Mouse (Mus musculus): ENCODE data around the gene Rps6ka1.

Rps6ka1 gene

DNA sequence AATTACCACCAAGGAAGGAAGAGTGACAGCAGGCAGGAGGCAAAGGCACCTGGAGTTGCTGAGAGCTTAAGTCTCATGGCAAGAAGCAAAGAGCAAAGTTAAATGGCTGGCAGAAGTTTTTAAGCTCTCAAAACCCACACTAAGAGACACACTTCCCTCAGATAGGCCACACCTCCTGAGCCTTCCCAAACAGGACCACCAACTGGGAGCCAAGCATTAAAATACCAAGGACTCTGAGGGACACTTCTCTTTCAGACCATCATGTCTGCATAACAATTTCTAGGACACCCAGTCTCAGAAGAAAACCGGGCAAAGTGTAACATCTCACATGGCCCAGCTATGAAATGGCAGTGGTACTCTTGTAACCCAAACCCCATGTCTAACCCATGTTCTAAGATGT is 9.4 kb upstream of the Rps6ka1 start:
- DNase-seq = no peak

DNA sequence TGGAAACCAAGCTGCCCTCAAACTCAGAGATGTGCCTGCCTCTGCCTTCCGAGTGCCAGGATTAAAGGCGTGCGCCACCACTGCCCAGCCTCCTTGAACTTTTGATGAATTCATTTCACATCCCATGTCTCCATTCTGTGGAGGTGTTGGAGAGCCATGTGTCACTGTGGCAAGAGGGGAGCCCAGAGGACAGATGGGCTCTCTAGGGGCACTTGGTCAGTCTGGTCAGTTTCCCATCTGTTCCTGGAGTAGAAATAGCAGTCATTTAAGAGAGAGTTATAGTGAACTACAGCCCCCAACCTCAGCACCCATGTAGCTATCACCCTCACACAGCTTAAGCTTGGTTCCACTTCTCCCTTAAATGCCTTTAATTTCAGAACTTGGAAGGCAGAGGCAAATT is 8.4 kb upstream of the Rps6ka1 start:
- no peak for DNase-seq

DNA sequence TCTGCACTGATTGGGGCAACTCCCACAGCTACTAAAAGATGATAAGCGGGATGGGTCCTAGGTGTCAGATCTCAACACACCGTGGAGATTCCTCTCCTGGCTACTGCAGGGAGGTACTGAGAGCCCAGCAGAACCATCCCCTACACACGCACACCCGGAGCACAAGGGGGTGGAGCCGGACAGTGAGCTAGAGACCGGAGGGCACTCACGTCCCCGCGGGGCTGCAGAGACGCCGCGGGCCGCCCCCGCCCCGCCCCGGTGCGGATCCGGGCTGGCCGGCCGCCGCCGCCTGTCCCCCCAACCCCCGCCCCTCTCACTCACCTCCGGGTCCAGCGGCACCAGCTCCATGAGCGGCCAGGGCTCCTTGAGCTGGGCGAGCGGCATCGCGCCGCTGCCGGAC is 348 bp downstream of the Rps6ka1 start:
- peak; percentile 67 for DNase-seq

DNA sequence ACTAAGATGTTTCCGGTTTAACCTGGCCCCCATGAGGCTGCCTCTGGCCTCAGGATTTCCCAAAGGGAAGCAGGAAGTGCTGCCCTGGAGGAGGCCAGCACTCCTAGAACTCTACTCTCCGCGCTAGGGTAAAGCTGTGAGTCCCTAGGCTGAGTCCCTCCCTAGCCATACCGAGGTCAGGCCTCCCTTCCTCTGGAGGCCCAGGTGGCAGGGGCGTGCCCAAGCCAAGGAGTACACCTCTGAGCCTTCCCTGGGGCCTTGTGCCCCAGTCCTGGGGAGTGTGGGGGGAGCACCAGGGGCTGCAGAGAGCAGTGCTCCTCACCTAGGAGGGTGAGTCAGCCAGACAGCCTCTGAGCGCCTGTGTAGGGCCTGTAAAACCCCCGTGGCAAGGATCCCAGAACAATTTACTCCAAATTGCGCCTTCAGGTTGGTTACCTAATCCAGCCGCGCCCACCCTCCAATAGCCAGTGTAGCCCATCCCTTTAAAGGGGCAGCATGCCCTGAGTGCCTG is 1.6 kb downstream of the Rps6ka1 start:
- DNase-seq = peak; percentile 62

DNA sequence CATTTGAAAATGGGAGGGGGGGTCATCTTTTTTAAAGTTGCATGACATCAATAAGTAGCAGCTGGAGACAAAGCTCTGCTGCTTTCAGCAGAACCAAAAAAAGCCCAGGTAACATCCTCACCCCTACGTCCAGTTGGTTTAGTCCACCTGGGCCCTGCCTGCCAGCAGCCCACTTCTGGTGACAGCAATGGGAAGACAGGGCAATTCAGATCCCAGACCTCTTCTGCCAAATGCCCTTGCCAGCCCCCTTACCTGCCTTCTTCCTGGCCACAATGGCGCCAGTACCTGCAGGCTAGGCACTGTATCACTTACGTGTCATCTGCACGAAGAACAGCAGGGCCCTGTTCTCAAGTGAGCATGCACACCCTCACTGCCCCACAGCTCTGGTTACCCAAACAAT is 2.3 kb downstream of the Rps6ka1 start:
- peak; percentile 76 for DNase-seq

DNA sequence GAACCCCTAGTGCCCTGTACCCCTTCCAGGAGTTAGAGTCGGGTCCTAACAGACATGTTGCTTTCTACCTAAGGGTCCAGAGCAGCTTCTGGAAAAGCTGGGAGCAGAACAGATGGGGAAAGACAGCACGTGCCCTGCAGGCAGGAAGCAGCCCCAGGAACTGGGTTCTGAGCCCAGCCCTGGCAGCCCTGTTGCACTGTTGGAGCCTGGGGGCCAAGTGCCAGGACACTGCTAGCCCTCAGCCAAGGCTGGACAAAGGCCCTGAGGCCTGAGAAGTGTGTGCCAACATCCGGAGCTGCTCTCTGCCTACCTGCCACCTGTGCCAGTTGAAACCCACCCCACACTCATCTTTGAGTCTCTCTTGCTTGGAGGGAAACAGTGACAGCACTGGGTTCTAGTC is 2.7 kb downstream of the Rps6ka1 start:
- DNase-seq = peak; percentile 97

DNA sequence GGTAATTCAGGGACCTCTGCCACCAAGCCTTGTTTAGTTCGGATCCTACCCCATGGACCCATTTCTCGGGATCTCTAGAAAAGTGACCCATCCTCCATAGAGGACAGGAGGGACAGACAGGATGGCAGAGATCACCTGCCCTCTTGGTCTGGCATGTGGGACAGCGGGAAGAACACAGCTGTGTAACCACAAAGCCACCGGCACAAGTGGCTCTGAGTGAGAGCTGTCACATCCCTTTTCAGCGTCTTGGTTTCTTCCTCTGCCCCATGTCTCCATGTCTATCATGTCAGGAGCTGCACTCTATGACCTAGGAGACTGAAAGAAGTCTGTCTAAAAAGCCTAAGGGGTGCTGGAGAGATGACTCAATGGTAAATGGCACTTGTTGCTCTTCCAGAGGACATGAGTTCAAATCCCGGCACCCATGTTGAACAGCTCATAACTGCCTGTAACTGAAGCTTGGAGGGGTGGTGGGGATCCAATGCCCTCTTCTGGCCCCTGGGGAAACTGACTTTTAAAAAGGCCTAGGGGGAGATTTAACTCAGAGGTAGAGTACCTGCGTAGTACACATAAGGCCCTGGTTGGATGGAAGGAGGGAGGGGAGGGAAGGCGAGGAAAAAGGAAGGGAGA is 3.4 kb downstream of the Rps6ka1 start:
- DNase-seq = peak; percentile 53

DNA sequence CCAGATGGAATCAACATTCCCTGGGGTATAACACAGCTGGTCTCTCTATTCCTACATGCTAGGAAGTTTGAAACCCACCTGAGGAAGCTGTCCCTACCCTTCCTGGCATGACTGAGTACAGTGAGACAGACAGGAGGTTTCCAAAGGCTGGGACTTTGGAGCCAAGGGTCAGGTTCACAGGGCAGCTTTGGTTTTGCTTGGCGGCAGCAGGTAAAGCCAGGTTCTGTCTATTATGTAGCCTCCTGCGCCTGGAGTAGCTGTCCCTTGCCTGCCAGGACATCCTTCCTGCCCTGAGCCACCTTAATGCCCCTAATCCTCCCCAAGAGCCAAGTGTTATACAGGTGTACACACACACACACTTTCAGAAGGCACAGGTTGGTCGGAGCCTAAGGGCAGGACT is 5.7 kb downstream of the Rps6ka1 start:
- no peak for DNase-seq

DNA sequence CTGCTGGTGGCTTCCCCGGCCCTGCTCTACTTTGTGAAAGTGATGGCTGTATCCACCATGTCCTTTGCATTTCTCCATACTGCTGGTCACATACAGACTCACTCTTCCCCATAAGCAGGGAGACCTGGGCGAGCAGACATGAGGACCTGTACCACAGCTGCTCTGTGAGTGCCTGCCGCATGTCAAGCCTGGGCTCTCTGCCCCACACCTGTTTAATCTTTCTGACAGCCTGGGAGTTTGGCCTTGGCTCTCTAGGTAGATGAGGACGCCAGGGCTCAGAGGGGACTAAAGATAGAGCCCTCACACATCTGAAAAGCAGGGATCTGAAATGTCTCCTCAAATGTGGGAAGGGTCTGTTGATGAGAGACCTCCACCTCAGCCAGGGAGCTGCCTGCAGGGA is 6.2 kb downstream of the Rps6ka1 start:
- DNase-seq = no peak

DNA sequence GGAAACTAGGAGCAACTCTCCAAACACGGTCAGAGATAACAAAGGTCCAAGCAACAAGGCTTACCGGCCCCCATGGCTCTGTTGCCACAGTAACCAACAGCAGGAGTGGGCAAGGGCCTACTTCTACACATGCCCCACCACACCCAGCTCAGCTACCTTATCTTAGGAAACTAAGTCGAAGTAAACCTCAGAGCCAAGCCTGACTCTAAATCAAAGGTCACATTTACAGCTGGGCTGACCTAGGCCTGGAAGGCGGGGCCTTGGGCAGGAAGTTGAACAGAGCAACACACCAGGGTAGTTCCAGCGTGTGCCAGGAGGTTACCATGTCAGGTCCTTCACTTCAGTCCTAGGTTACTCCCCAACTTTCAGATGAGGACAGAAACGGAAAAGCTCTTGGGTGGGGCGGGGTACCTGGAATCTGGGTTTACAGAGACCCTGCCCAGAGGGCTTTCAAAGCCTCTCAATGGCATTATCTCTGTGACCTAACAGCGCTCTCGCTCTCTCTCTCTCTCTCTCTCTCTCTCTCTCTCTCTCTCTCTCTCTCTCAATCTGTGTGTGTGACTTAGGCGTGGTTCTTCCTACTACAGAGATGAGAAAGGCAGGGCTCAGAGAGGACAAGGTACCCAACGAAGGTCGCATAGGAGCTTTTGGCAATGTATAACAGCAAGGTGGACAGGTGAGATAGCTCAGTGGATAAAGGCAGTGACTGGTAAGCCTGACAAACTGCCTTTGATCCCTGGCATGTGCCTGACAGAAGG is 8.3 kb downstream of the Rps6ka1 start:
- no peak for DNase-seq

DNA sequence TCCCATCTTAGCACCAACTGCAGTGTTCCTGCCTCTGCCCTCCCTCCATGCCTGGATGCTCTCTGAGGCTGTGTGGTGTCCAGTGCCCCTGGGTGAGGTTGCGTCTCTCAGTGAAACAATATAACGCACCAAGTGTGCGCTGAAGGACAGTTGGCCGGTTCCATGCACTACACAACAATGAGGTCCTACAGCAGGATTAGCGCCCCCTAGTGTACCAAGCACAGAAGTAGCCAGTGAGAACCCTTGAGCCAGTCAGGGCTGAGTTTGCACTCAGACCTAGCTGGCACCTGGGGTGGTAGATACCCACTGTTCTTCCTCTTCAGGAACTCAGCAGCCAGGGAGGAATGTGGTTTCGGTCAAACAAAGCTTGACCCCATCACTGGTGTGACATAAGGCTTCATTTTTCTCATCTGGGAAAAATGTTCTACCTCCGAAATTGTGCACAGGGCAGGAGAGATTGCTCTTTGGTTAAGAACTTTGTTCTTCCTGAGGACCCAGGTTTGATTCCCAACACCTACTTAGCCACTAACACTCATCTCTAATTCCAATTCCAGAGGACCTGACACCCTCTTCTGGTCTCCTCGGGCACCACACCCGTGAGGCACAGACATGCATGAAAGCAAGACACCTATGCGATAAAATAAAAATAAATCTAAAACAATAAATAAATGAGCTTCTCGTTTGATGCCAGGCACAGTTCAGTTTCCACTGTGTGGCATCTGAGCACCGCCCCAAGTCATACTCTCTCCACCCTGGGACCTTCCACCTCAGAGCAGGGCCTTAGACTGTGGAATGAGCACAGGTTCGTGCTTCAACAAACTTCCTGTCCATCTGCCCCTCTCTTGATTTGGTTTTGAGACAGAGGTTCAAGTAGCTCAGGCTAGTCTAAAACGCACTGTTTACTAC is 9.5 kb downstream of the Rps6ka1 start:
- DNase-seq = no peak

DNA sequence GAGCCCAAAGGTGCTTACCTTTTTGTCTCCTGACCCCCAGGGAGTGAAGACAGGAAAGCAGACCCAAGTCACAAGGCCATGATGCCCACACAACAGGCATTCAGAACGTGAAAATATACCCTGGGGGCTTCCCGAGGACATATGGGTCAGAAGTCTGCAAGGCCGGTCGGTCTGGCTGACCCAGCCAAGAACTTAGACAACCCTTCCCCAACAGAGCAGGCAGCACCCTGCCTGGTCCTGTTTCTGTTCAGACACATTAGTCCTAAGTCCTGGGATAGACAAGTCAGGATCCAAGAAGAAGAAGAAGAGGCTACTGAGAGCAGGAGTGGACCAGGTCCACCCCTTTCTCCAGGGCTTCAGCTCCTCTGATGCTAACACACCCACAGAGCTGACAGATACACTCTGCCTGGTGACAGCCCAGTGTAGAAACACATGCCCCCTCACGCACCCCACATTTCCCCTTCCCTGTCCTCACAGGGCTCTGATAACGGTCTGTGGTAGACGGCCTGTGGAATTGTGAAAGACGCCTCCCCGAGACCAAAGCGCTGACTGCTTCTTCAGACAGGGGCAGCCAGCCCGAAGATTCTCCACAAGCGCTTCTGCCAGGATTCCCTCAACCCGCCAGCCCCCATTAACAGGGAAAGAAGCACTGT is 12.6 kb downstream of the Rps6ka1 start:
- no peak for DNase-seq

DNA sequence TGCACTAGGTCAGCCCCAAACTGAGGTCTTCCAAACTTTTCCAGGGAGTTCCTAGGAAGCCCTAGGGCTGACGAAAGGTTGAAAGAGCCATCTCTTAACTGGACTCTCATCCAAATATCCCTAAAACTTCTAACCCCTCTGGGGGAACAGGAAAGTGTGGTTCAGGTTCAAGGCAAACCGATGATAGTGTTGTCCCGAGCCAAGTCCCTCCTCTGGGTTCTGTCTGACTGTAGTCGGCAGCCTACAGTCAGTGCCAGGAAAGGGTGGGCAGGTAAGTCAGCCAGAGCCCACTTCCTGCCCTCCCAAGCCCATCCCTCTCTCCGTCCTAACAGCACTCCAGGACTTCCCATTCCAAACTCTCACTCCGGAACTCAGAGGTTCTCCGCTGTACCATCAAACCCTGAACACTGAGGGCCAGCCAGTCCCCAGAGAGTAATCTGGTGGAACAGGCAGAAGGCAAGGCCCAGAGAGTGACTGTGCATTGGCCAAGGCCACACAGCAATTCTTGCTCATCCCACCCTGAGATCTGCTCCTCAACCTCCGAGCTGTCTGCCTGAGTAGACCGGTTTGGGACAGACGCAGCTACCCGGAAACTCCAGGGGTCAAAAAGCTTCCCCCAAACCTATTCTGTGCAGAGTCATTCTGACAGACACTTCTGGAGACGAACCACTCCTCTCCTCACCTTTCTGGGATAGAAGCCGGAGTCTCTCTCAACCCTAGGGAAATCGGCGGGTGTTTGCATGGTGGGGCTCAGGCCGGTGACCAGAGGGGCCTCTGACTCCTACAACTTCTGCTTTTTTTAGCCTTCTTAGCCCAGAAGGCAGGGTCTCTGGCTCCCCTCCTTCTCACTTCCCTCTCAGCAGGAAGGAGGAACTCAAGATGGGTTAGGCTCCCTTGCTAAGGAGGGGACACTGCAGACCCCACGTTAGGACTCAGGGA is 13.4 kb downstream of the Rps6ka1 start:
- DNase-seq = no peak

DNA sequence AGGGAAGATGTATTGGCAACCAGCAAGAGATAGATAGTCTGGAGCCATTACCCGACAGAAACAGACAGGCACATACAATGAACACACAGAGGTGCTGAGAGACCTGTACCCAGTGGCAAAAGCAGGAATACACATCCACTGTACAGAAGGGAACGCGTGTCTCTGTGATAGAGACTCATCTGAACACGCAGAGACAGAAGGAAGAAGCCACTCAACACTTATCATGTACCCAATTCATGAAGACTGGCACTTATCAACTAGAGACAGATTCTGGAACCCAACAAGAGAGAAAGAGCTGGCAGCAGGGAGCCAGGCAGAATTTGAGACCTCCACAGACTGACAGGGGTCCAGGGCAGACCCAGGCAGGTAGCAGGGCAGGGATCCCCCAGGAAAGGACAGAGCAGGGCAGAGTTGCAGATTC is 14.2 kb downstream of the Rps6ka1 start:
- DNase-seq = no peak

DNA sequence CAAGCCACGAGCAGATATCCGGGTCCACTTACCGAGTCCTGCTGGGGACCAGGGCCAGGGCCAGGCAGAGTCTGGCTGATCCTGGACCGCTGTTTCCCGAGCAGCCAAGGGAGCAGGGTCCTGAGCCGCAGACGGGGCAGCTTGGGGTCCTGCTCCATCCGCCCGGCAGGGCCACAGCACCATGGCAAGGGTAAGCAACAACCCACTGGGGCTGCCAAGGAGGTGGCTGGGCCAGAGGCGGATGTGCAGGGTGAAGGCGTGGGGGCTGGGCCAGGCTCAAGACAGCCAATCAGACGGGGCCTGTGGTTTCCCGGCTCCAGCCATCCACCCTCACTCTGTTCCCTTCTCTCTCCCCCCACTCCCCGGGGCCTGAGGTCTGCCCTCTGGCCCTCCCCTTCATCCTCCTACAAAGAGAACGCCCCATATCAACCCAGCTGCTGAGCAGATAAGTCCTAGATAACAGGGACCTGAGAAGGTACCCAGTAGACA is 14.7 kb downstream of the Rps6ka1 start:
- no peak for DNase-seq

DNA sequence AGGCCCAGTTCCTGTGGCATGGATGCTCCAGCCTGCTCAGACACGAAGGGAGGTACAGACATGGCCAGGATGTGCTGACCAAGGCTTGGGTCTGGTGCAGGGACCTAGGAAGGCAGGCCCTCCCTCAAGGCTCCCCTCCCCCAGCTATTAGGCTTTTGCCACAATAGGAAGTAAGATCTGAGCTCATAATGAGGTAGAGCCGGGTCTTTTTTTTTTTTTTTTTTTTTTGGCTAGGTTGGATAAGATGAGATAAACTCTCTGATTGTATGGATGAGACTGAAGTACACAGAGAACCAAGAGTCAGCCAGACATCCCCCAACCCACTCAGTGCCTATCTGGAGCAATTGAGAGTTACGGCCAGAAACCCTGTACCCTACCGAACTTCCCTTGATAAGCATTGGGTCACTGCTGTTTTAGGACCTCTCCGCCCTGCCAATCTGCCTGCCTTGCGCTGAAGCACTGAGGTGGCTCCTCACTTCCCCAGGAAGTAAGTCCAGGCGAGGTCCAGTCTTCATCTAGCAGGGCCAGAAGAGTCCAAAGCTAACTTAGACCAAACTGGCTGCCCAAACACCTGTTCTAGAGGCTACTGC is 15.3 kb downstream of the Rps6ka1 start:
- DNase-seq = no peak

DNA sequence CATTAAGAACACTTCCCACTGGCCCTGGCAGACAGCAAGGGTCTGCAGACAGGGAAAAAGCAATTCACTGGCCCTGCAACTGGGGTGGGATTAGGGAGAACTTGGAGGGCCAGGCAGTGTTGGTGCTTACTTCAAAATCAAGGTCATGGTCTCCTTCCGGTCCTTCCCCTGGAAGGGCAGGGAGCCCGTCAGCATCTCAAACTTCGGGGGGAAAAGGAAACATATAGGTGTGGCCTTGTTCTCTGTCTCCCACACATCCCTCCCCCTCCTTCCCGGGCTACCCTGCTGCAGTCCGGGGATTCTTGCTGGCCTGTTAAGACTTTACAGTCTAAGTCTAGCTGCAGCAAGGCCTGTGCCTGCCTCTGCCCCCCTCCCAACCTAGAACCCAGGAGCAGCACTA is 22.4 kb downstream of the Rps6ka1 start:
- DNase-seq = no peak

DNA sequence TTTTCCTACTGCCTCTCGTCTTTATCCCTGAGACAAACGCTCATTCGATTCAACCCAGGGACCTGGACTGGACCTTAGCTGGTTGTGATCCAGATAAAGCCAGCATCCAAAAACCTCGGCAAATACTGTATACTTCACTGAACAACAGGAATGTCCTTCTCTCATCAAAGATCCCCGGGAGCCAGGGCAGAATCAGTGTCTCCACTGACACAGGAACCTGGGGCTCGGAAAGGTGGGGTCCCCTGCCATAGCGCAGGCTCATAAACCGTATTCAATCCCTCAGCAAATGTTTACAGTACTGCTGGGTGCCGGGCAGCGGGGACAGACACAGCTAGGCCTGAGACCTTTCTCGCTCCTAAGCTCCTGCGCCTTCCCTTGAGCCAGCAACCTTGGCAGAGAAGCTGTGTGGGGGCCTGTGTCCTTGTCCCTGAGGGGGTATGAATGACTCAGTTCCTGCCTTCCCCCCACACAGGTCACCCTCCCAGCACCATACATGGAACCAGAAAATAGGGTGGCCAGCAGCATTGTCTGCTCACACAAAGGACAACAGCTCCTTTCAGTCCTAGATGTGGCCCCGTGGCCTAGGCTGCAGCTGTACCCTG is 23.1 kb downstream of the Rps6ka1 start:
- no peak for DNase-seq

DNA sequence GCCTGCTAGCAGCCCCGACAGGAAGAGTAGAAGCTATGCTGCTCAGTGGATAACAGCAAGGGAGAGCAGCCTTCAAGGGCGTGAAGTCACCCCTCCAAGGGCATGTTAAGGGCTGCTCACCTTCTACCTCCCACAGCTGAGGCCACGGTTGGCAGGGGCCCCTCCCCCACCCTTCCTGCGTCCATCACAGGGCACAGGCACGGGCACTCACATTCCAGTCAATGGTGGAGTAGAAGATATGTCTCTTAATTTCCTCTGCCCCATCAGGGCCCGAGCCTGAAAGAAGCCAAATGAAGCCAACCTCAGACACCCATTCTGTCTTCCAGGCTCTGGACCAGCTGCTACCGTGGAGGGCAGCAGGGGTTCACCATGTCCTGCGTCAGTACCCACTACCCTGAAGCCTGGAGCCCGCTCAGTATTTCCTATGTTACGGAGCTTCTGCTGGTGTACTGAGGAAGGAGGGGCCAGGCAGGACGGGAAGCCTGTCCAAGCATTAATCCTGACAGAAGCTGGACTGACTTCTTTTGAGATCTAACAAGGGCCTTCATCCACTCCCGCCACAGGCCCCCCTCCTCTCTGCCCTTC is 23.7 kb downstream of the Rps6ka1 start:
- DNase-seq = no peak

DNA sequence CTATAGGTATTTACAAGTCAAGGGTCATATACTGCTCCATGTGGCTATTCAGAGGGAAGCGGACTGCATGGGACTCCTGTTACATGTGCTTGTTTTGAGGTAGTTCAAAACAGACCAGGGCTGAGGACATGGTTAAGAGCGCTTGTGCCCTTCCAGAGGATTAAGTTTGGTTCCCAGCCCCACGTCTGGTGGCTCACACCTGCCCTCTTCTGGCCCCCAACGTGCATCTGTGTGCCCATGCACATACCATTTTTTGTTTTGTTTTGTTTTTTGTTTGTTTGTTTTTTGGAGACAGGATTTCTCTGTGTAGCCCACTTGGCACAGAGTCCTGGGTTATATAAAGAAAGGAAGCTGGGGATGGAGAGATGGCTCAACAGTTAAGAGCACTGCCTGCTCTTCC is 30.1 kb downstream of the Rps6ka1 start:
- no peak for DNase-seq
